In the genomic region with DNA sequence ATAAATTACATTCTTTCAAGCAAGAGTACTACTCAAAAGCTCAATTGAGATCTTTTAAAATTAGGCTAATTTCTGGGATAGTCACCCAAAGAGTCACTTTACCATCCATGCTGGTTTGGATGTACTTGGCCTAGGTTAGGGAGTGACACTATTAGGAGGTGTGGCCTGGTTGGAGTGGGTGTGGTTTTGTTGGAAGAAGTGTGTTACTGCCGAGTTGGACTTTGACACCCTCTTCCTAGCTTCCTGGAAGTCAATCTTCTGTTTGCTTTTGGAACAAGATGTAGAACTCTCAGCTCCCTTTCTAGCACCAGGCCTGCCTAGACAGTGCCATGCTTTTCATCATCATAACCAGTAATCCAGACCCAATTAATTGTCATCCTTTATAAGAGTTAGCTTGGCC, we compare ENCODE assay signal across 29 mouse cellular contexts. TPM values are rescaled to one million over a fixed set of nuclear protein-coding genes. Genes with fewer than 3 reads are reported as not detected.
"Had no signal": no experiment of that assay in that cellular context is flagged by ENCODE, and none has a peak within 500 bp of the region (broad histone marks: within the 10 kb centered on the region; RNA-seq: fewer than 3 reads in every experiment).

No protein-coding gene starts in this region.

- H3K27me3 ChIP-seq: liver, embryonic 12.5 days; liver, embryonic 15.5 days; lung, embryonic 15.5 days; megakaryocyte, embryonic 14.5 days; midbrain, embryonic 13.5 days; neural tube, embryonic 13.5 days had no signal

- H3K4me3 ChIP-seq: layer of hippocampus, adult 2 months; left cerebral cortex, adult 2 months; liver, embryonic 12.5 days; liver, embryonic 15.5 days; lung, embryonic 15.5 days; megakaryocyte, embryonic 14.5 days; midbrain, embryonic 10.5 days; midbrain, embryonic 13.5 days; myocyte; neural tube, embryonic 13.5 days had no signal

- H3K4me1 ChIP-seq: liver, embryonic 12.5 days; liver, embryonic 15.5 days; lung, embryonic 15.5 days; megakaryocyte, embryonic 14.5 days; midbrain, embryonic 10.5 days; midbrain, embryonic 13.5 days; neural tube, embryonic 13.5 days had no signal

- DNase-seq: kidney, adult 18-20 months; kidney, adult 9 months; kidney, postnatal 14 days; kidney, postnatal 4 days; layer of hippocampus, adult 9-11 months; layer of hippocampus, postnatal 36 days; lung, adult 18-20 months; lung, postnatal 10 days; lung, postnatal 36 days; right cerebral cortex, adult 18-20 months; right cerebral cortex, postnatal 25 days; spleen, adult 18-20 months; thymus, adult 2 months; thymus, postnatal 14 days; thymus, postnatal 4 days had no signal

- H3K4me2 ChIP-seq: liver, embryonic 12.5 days; liver, embryonic 15.5 days; lung, embryonic 15.5 days; midbrain, embryonic 13.5 days; neural tube, embryonic 13.5 days had no signal

- H3K36me3 ChIP-seq: liver, embryonic 12.5 days; liver, embryonic 15.5 days; lung, embryonic 15.5 days; midbrain, embryonic 10.5 days; midbrain, embryonic 13.5 days; neural tube, embryonic 13.5 days had no signal

- H3K27ac ChIP-seq: layer of hippocampus, adult 2 months; left cerebral cortex, adult 2 months; liver, embryonic 12.5 days; liver, embryonic 15.5 days; lung, embryonic 15.5 days; midbrain, embryonic 10.5 days; midbrain, embryonic 13.5 days; neural tube, embryonic 13.5 days had no signal

- ATAC-seq: liver, embryonic 12.5 days; midbrain, embryonic 13.5 days; midbrain, embryonic 16.5 days had no signal

- H3K9me3 ChIP-seq: liver, embryonic 12.5 days; liver, embryonic 15.5 days; lung, embryonic 15.5 days; megakaryocyte, embryonic 14.5 days; midbrain, embryonic 10.5 days; midbrain, embryonic 13.5 days; neural tube, embryonic 13.5 days had no signal

- H3K9ac ChIP-seq: liver, embryonic 12.5 days; liver, embryonic 15.5 days; lung, embryonic 15.5 days; midbrain, embryonic 13.5 days; neural tube, embryonic 13.5 days had no signal

RNA-seq across cellular contexts. Expression of a gene that starts 45.4 kb away (rescaled TPM):
- total RNA-seq: monocyte, adult 5-6 weeks; neutrophil, adult 5-6 weeks had no signal
- polyA plus RNA-seq: liver, embryonic 15.5 days; myocyte had no signal

RNA-seq across cellular contexts. Expression of a gene that starts 54.4 kb away (rescaled TPM):
- total RNA-seq: neutrophil, adult 5-6 weeks had no signal
- polyA plus RNA-seq: kidney, embryonic 16.5 days; liver, embryonic 12.5 days; liver, embryonic 15.5 days; lung, embryonic 15.5 days; myocyte; thymus, adult 2 months had no signal
